Mouse (Mus musculus): Measurements from ENCODE around the gene Hoxa6.

DNA sequence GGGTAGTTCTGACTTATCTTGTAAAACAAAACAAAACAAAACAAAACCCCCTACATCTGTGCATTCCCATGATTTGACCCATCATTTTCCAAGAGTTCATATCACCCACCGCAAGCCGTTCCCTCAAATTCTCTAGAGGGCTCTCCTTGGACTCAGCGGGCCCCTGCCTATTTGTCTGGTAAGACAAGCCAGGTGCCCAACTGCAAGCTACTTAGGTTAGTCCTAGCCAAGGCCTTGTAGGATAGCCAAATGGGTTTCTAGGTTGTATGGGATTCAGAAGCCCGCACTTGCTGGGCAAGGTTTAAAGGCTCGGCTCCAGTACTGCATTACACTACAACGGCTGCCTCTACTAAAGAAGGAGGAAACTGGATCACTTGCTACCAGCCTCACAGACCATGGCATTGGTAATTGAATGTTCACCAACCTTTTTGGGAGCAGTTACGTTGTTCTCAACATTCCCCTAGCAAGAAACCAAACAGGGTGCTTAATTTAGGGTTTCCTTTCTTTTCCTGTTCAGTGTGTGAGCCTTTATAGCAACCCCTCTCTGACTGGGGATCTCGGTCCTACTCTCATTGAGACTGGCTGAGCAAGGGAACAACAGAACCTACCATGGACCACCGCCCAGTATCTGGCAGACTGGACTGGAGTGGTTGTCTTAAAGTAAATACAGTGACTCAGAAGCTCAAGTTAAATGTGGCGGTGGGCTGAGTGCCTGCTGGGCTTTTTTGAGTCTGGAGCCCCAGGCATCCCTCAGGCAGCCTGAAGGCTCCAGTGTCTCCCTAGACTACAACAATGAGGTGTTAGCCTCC lies 29.0 kb upstream of the Hoxa6 start:
- TF ChIP-seq GATA1 (IDR thresholded peaks at IDR 0.05; ENCODE audit: low read length) (no peak), TAL1 (IDR thresholded peaks at IDR 0.05; ENCODE audit: low read length) (no peak)
